Mouse (Mus musculus) intestine, postnatal 0 days (tissue): ENCODE measurements at regions not wholly inside any gene's neighbourhood (a gene's known extent, or its start where the extent isn't known, plus 50 kb on each side); places are given as distances from the start of the nearest gene placed in this dataset.
A peak's percentile ranks its signal among the peaks of the same experiment; 100 is the strongest.
"Not testable (repeated sequence)": the region's sequence is repeated elsewhere in the genome, so short reads cannot be mapped to it uniquely, and the experiment has no call there.

Experiments
- ATAC-seq: fragments of 200-750 bp; cut with Nextera tagmentation; 2 replicates; pipeline ENCODE4 v1.8.0; 2017; ENCODE audit warnings: mild to moderate bottlenecking, moderate TSS enrichment, moderate library complexity
- H3K27ac ChIP-seq: fragments of 300-500 bp; sonication (generic); 2 replicates; pipeline ENCODE4 v1.5.1; 2014; ENCODE audit warnings: mild to moderate bottlenecking, low read depth, low read length, moderate library complexity
- H3K27me3 ChIP-seq: fragments of 300-500 bp; sonication (generic); replicated peaks from 2 replicates; pipeline ENCODE4 v1.6.1; 2014; ENCODE audit warnings: low read length, mixed read lengths; ENCODE audit not compliant: control insufficient read depth, insufficient read depth
- H3K36me3 ChIP-seq: fragments of 300-500 bp; sonication (generic); 2 replicates; pipeline ENCODE4 v1.6.1; 2014; ENCODE audit warnings: mild to moderate bottlenecking, moderate library complexity; ENCODE audit not compliant: control insufficient read depth, insufficient read depth
- H3K4me1 ChIP-seq: fragments of 300-500 bp; sonication (generic); replicated peaks from 2 replicates; pipeline ENCODE4 v1.6.1; 2014; ENCODE audit warnings: antibody characterized with exemption, low read length, mixed read lengths; ENCODE audit not compliant: control insufficient read depth, insufficient read depth
- H3K4me2 ChIP-seq: fragments of 300-500 bp; sonication (generic); replicated peaks from 2 replicates; pipeline ENCODE4 v1.6.1; 2014; ENCODE audit warnings: low read depth, mild to moderate bottlenecking, moderate library complexity
- H3K4me3 ChIP-seq: fragments of 300-500 bp; sonication (generic); 2 replicates; pipeline ENCODE4 v1.5.1; 2014; ENCODE audit warnings: low read depth, low read length
- H3K9ac ChIP-seq: fragments of 300-500 bp; sonication (generic); 2 replicates; pipeline ENCODE4 v1.6.1; 2014; ENCODE audit warnings: mild to moderate bottlenecking, low read depth, low read length
- H3K9me3 ChIP-seq: fragments of 300-500 bp; sonication (generic); 2 replicates; pipeline ENCODE4 v1.6.1; 2016; ENCODE audit warnings: mixed run types; ENCODE audit not compliant: control insufficient read depth
- CTCF ChIP-seq: sonication (generic); IDR thresholded peaks from 2 replicates; pipeline ENCODE4 v1.5.1; 2016; ENCODE audit warnings: low read depth, mild to moderate bottlenecking, control low read depth, antibody characterized with exemption, moderate library complexity
- WGBS: fragments of 180-500 bp; shearing (Covaris S2); extraction: QIAGEN DNeasy Blood & Tissue Kit; methylation state at CpG from one replicate; pipeline ENCODE4 v1.1.7; 2014; 5-methylcytosine and 5-hydroxymethylcytosine counted together

- H3K9me3 ChIP-seq, result no peaks in the 10 kb centered on the region
- H3K4me3 ChIP-seq, result no peak overlapping the region
- H3K4me1 ChIP-seq, result no peaks in the 10 kb centered on the region
- WGBS, result 44% methylated on average over 4 of the region's 4 CpGs
- H3K27ac ChIP-seq, result no peak overlapping the region
- H3K4me2 ChIP-seq, result no peak overlapping the region
- ATAC-seq, result no peak
- H3K27me3 ChIP-seq, result no peaks in the 10 kb centered on the region
- H3K9ac ChIP-seq, result no peak overlapping the region
- no peak for TF ChIP-seq CTCF
- H3K36me3 ChIP-seq, result no peaks in the 10 kb centered on the region
Measured at GRCm38 (mm10) chr6:16765354-16765753, 132.9 kb downstream of the Tfec start.

GRCm38 (mm10) chr6:16764707-16765106 lies 133.5 kb downstream of the Tfec start:
- H3K36me3 ChIP-seq, result no peaks in the 10 kb centered on the region
- H3K9me3 ChIP-seq, result no peaks in the 10 kb centered on the region
- no peaks in the 10 kb centered on the region for H3K27me3 ChIP-seq
- H3K27ac ChIP-seq, result no peak overlapping the region
- 38% methylated on average over 5 of the region's 5 CpGs for WGBS
- TF ChIP-seq CTCF, result no peak
- H3K4me3 ChIP-seq, result no peak overlapping the region
- H3K4me1 ChIP-seq, result no peaks in the 10 kb centered on the region
- no peak overlapping the region for H3K4me2 ChIP-seq
- no peak overlapping the region for H3K9ac ChIP-seq
- ATAC-seq, result no peak

- H3K9me3 ChIP-seq, ATAC-seq, H3K4me2 ChIP-seq, H3K4me1 ChIP-seq, H3K27me3 ChIP-seq, H3K9ac ChIP-seq, H3K27ac ChIP-seq, H3K4me3 ChIP-seq, H3K36me3 ChIP-seq: not testable (repeated sequence)
- WGBS, result 93% methylated on average over 1 of the region's 1 CpGs
Measured at GRCm38 (mm10) chr6:16755044-16755443, 143.2 kb downstream of the Tfec start.

GRCm38 (mm10) chr6:16733184-16733583 lies 165.1 kb downstream of the Tfec start:
- Histone ChIP-seq H3K4me1 (no peaks in the 10 kb centered on the region), H3K27ac (no peak overlapping the region), H3K4me2 (no peak overlapping the region), H3K36me3 (no peaks in the 10 kb centered on the region), H3K9ac (no peak overlapping the region), H3K27me3 (no peaks in the 10 kb centered on the region), H3K4me3 (no peak overlapping the region), H3K9me3 (no peaks in the 10 kb centered on the region)
- TF ChIP-seq CTCF, result 0 out of 2 replicates have a peak, but pooled peaks have one; percentile 9
- WGBS, result 51% methylated on average over 7 of the region's 7 CpGs
- peak; percentile 54 for ATAC-seq

GRCm38 (mm10) chr6:16732095-16732494 lies 166.1 kb downstream of the Tfec start:
- H3K27ac ChIP-seq, result no peak overlapping the region
- TF ChIP-seq CTCF, result no peak
- H3K27me3 ChIP-seq, result no peaks in the 10 kb centered on the region
- H3K36me3 ChIP-seq, result no peaks in the 10 kb centered on the region
- H3K4me2 ChIP-seq, result no peak overlapping the region
- H3K4me3 ChIP-seq, result no peak overlapping the region
- H3K9me3 ChIP-seq, result no peaks in the 10 kb centered on the region
- H3K4me1 ChIP-seq, result no peaks in the 10 kb centered on the region
- 39% methylated on average over 3 of the region's 3 CpGs for WGBS
- ATAC-seq, result no peak
- no peak overlapping the region for H3K9ac ChIP-seq

- Histone ChIP-seq H3K4me1 (no peaks in the 10 kb centered on the region), H3K27me3 (no peaks in the 10 kb centered on the region), H3K9me3 (no peaks in the 10 kb centered on the region), H3K36me3 (no peaks in the 10 kb centered on the region), H3K27ac (no peak overlapping the region), H3K4me2 (no peak overlapping the region), H3K9ac (no peak overlapping the region), H3K4me3 (no peak overlapping the region)
- ATAC-seq, result no peak
- TF ChIP-seq CTCF, result no peak
- 52% methylated on average over 13 of the region's 13 CpGs for WGBS
Measured at GRCm38 (mm10) chr6:16727256-16727890, 170.9 kb downstream of the Tfec start.

- no peak overlapping the region for H3K9ac ChIP-seq
- 84% methylated on average over 2 of the region's 2 CpGs for WGBS
- H3K4me2 ChIP-seq, result no peak overlapping the region
- H3K9me3 ChIP-seq, result no peaks in the 10 kb centered on the region
- no peak overlapping the region for H3K27ac ChIP-seq
- H3K36me3 ChIP-seq, result no peaks in the 10 kb centered on the region
- no peak for ATAC-seq
- no peak for TF ChIP-seq CTCF
- H3K4me1 ChIP-seq, result no peaks in the 10 kb centered on the region
- H3K4me3 ChIP-seq, result no peak overlapping the region
- no peaks in the 10 kb centered on the region for H3K27me3 ChIP-seq
Measured at GRCm38 (mm10) chr6:16725256-16725655, 173.0 kb downstream of the Tfec start.
